ENCODE assay signal across 20 mouse cellular contexts in the genomic region with DNA sequence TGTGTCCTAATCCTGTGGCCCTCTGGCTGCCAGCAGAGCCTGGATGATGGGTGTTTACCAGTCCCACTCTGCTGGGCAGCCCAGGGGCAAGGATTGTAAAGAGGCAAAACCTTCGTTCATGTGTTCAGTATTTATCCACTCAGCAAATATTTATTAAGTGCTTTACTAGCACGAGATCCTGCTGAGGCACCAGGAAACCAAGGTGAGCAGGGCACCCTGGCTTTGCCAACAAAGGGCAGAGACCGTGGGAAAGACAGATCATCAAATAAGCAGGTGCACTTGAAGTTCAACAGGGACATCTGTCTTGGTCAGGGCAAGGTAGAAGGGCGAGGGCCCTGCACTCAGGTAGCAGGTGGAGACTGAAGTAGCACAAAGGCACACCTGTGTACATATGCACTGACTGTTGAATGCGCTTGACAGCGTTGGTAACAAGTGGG. TPM values are rescaled to one million over a fixed set of nuclear protein-coding genes. Genes with fewer than 3 reads are reported as not detected.
DNase-seq lines count a peak whose midpoint lies in the region; ATAC-seq and TF ChIP-seq lines count a peak whose summit lies in the region.
"Had no signal": no experiment of that assay in that cellular context is flagged by ENCODE, and none has a peak within 500 bp of the region (broad histone marks: within the 10 kb centered on the region; RNA-seq: fewer than 3 reads in every experiment).

No protein-coding gene starts in this region.

- TF ChIP-seq POLR2A in lung, adult 2 months (IDR thresholded peaks at IDR 0.05; ENCODE audit: borderline replicate concordance, extremely low read depth, low read depth, low read length): no peak

- no peaks in the 10 kb centered on the region for H3K9me3 ChIP-seq in liver, postnatal 0 days (ENCODE audit: low read length)
- H3K9me3 ChIP-seq in stomach, embryonic 15.5 days: no peaks in the 10 kb centered on the region
- no peaks in the 10 kb centered on the region for H3K9me3 ChIP-seq in limb, embryonic 10.5 days (replicated peaks)
- H3K9me3 ChIP-seq: forebrain, embryonic 15.5 days; heart, embryonic 15.5 days; limb, embryonic 15.5 days; midbrain, embryonic 12.5 days; neural tube, embryonic 15.5 days had no signal

- no peak overlapping the region for H3K4me2 ChIP-seq in liver, postnatal 0 days (ENCODE audit: low read depth, low read length)
- no peak overlapping the region for H3K4me2 ChIP-seq in stomach, embryonic 15.5 days
- H3K4me2 ChIP-seq: forebrain, embryonic 15.5 days; heart, embryonic 15.5 days; limb, embryonic 15.5 days; midbrain, embryonic 12.5 days; neural tube, embryonic 15.5 days had no signal

- no peak overlapping the region for H3K4me3 ChIP-seq in lung, adult 2 months (replicated peaks; ENCODE audit: extremely low read depth, low read depth, low read length)
- no peak overlapping the region for H3K4me3 ChIP-seq in liver, postnatal 0 days (ENCODE audit: low read depth, low read length)
- H3K4me3 ChIP-seq in stomach, embryonic 15.5 days (replicated peaks): no peak overlapping the region
- no peak overlapping the region for H3K4me3 ChIP-seq in limb, embryonic 10.5 days
- H3K4me3 ChIP-seq: forebrain, embryonic 15.5 days; heart, embryonic 15.5 days; limb, embryonic 15.5 days; midbrain, embryonic 12.5 days; neural tube, embryonic 15.5 days had no signal

- no peaks in the 10 kb centered on the region for H3K27me3 ChIP-seq in liver, postnatal 0 days (ENCODE audit: insufficient read depth, low read length)
- no peaks in the 10 kb centered on the region for H3K27me3 ChIP-seq in stomach, embryonic 15.5 days (replicated peaks)
- H3K27me3 ChIP-seq in limb, embryonic 10.5 days (ENCODE audit: low read depth, poor library complexity, severe bottlenecking): no peaks in the 10 kb centered on the region
- H3K27me3 ChIP-seq: CH12.LX; forebrain, embryonic 15.5 days; heart, embryonic 15.5 days; limb, embryonic 15.5 days; midbrain, embryonic 12.5 days; neural tube, embryonic 15.5 days had no signal

- H3K9ac ChIP-seq in liver, postnatal 0 days (replicated peaks): no peak overlapping the region
- no peak overlapping the region for H3K9ac ChIP-seq in stomach, embryonic 15.5 days
- H3K9ac ChIP-seq: forebrain, embryonic 15.5 days; heart, embryonic 15.5 days; limb, embryonic 15.5 days; midbrain, embryonic 12.5 days; neural tube, embryonic 15.5 days had no signal

- peak; percentile 36 for DNase-seq in kidney, adult 11 months
- no peak for DNase-seq in kidney, postnatal 14 days
- peak; percentile 71 to 82 for DNase-seq in lung, adult 18-20 months
- DNase-seq in lung, adult 2 months: no peak
- DNase-seq in liver, postnatal 0 days: no peak
- no peak for DNase-seq in left cerebral cortex, adult 18-20 months (ENCODE audit: low spot score in 2 of 2)
- DNase-seq in limb, embryonic 10.5 days (ENCODE audit: low spot score): no peak
- DNase-seq: adrenal gland, postnatal 25 days; cerebellum, adult 9-11 months; heart, adult 11 months had no signal

- H3K4me1 ChIP-seq in lung, adult 2 months (ENCODE audit: control insufficient read depth, insufficient read depth, low read length): no peaks in the 10 kb centered on the region
- peaks cover 11% of the 10 kb centered on the region for H3K4me1 ChIP-seq in liver, postnatal 0 days (ENCODE audit: insufficient read depth)
- H3K4me1 ChIP-seq in stomach, embryonic 15.5 days: peaks cover 13% of the 10 kb centered on the region; the same call in 1 of the 2 replicates
- H3K4me1 ChIP-seq in limb, embryonic 10.5 days: peaks cover 18% of the 10 kb centered on the region
- H3K4me1 ChIP-seq: midbrain, embryonic 12.5 days had no signal

- no peak for TF ChIP-seq CTCF in lung, adult 2 months (IDR thresholded peaks at IDR 0.05; ENCODE audit: insufficient read depth, low read length)
- no peak for TF ChIP-seq CTCF in liver, postnatal 0 days (IDR thresholded peaks at IDR 0.05; ENCODE audit: low read depth)

- peaks cover 40% of the 10 kb centered on the region for H3K36me3 ChIP-seq in liver, postnatal 0 days (replicated peaks; ENCODE audit: insufficient read depth, low read length)
- H3K36me3 ChIP-seq in stomach, embryonic 15.5 days: peaks cover 21% of the 10 kb centered on the region
- H3K36me3 ChIP-seq in limb, embryonic 10.5 days: peaks cover 72% of the 10 kb centered on the region

- ATAC-seq in liver, postnatal 0 days: no peak
- ATAC-seq in stomach, embryonic 15.5 days (ENCODE audit: insufficient read depth, low FRiP score, low read depth): peak; percentile 84
- ATAC-seq: forebrain, embryonic 15.5 days; inflammation-experienced regulatory T-cells, adult 6 months had no signal

- no peak for TF ChIP-seq EP300 in liver, postnatal 0 days (IDR thresholded peaks at IDR 0.05; ENCODE audit: low read depth)

- WGBS in lung, adult 2 months: 70% methylated on average over 6 of the region's 6 CpGs
- WGBS in liver, postnatal 0 days (ENCODE audit: insufficient replicate concordance): 77% methylated on average over 6 of the region's 6 CpGs
- 63% methylated on average over 6 of the region's 6 CpGs for WGBS in stomach, embryonic 15.5 days
- 90% methylated on average over 6 of the region's 6 CpGs for WGBS in limb, embryonic 10.5 days

- H3K27ac ChIP-seq in liver, postnatal 0 days (ENCODE audit: low read depth): 0 out of 2 replicates have a peak overlapping the region, but pooled peaks have one; percentile 16
- H3K27ac ChIP-seq in stomach, embryonic 15.5 days: peak overlapping the region; percentile 77
- H3K27ac ChIP-seq in limb, embryonic 10.5 days: no peak overlapping the region
- H3K27ac ChIP-seq: forebrain, embryonic 15.5 days; heart, embryonic 15.5 days; limb, embryonic 15.5 days; midbrain, embryonic 12.5 days; neural tube, embryonic 15.5 days had no signal

RNA-seq across cellular contexts. Expression of a gene that starts 29.0 kb away (rescaled TPM):
- 460 and 481 TPM in 2 replicates for polyA plus RNA-seq in lung, adult 2 months (2012; rRNA removed)
- polyA plus RNA-seq in liver, postnatal 0 days (2015; fragmentation: Nextera tagmentation; extraction: Ambion mirVana): 1,070 and 1,167 TPM in 2 replicates
- 920 and 1,051 TPM in 2 replicates for polyA plus RNA-seq in stomach, embryonic 15.5 days (2015; fragmentation: Nextera tagmentation; extraction: Ambion mirVana)
- 100 to 1,000 TPM; 347 to 391 TPM for total RNA-seq in left cerebral cortex, adult 18-20 months (2021)
- polyA plus RNA-seq in limb, embryonic 10.5 days (2016; fragmentation: Nextera tagmentation; extraction: Ambion mirVana): 672 and 718 TPM in 2 replicates

RNA-seq across cellular contexts. Expression of a gene that starts 29.3 kb away (rescaled TPM):
- 51.4 and 55.1 TPM in 2 replicates for polyA plus RNA-seq in lung, adult 2 months (2012; rRNA removed)
- 18.6 and 19.2 TPM in 2 replicates for polyA plus RNA-seq in liver, postnatal 0 days (2015; fragmentation: Nextera tagmentation; extraction: Ambion mirVana)
- 62.8 and 68.1 TPM in 2 replicates for polyA plus RNA-seq in stomach, embryonic 15.5 days (2015; fragmentation: Nextera tagmentation; extraction: Ambion mirVana)
- 10 to 100 TPM; 25.3 to 28.5 TPM for total RNA-seq in left cerebral cortex, adult 18-20 months (2021)
- polyA plus RNA-seq in limb, embryonic 10.5 days (2016; fragmentation: Nextera tagmentation; extraction: Ambion mirVana): 83.0 and 83.7 TPM in 2 replicates

RNA-seq across cellular contexts. Expression of a gene that starts 37.6 kb away (rescaled TPM):
- 23.5 and 34.0 TPM in 2 replicates for polyA plus RNA-seq in lung, adult 2 months (2012; rRNA removed)
- 9.5 and 9.7 TPM in 2 replicates for polyA plus RNA-seq in liver, postnatal 0 days (2015; fragmentation: Nextera tagmentation; extraction: Ambion mirVana)
- 31.5 and 36.5 TPM in 2 replicates for polyA plus RNA-seq in stomach, embryonic 15.5 days (2015; fragmentation: Nextera tagmentation; extraction: Ambion mirVana)
- 10 to 100 TPM; 19.2 to 19.5 TPM for total RNA-seq in left cerebral cortex, adult 18-20 months (2021)
- 40.3 and 40.5 TPM in 2 replicates for polyA plus RNA-seq in limb, embryonic 10.5 days (2016; fragmentation: Nextera tagmentation; extraction: Ambion mirVana)

RNA-seq across cellular contexts. Expression of a gene that starts 55.3 kb away (rescaled TPM):
- polyA plus RNA-seq in lung, adult 2 months (2012; rRNA removed): not detected in 2 replicates
- not detected in 2 replicates for polyA plus RNA-seq in liver, postnatal 0 days (2015; fragmentation: Nextera tagmentation; extraction: Ambion mirVana)
- not detected in 2 replicates for polyA plus RNA-seq in stomach, embryonic 15.5 days (2015; fragmentation: Nextera tagmentation; extraction: Ambion mirVana)
- not detected for total RNA-seq in left cerebral cortex, adult 18-20 months (2021)
- polyA plus RNA-seq in limb, embryonic 10.5 days (2016; fragmentation: Nextera tagmentation; extraction: Ambion mirVana): not detected in 2 replicates
- total RNA-seq: adrenal gland, postnatal 25 days; CH12.LX; left cerebral cortex, postnatal 10 days had no signal
- polyA plus RNA-seq: forebrain, embryonic 15.5 days; heart, embryonic 15.5 days; hindbrain, embryonic 11.5 days; inflammation-experienced regulatory T-cells, adult 6 months; limb, embryonic 15.5 days; midbrain, embryonic 12.5 days; neural tube, embryonic 15.5 days had no signal

Comparison
In these comparisons a context has a peak if more than half of its experiments do, and no peak if none do; other contexts are left out.
1. DNase-seq: peak in kidney, adult 11 months (single experiment) and lung, adult 18-20 months (2 of 2); none in kidney, postnatal 14 days (single experiment), lung, adult 2 months (single experiment), liver, postnatal 0 days (single experiment), left cerebral cortex, adult 18-20 months (0 of 2) and limb, embryonic 10.5 days (single experiment).